Mouse (Mus musculus) brown adipose tissue, adult 24 weeks (tissue): Measurements from ENCODE around the gene Med11. TPM values are rescaled to one million over a fixed set of nuclear protein-coding genes. Genes with fewer than 3 reads are reported as not detected.
"Not testable (repeated sequence)": the region's sequence is repeated elsewhere in the genome, so short reads cannot be mapped to it uniquely, and the experiment has no call there.

Source experiments
- H3K27ac ChIP-seq: fragments of 200-500 bp; replicated peaks from 2 replicates; pipeline ENCODE4 v1.5.1; 2012; ENCODE audit warnings: low read depth, mild to moderate bottlenecking, low read length
- H3K4me1 ChIP-seq: fragments of 200-500 bp; 2 replicates; pipeline ENCODE4 v1.6.1; 2012; ENCODE audit warnings: low read length, mixed read lengths; ENCODE audit not compliant: control insufficient read depth, insufficient read depth, insufficient read length
- H3K4me3 ChIP-seq: fragments of 200-500 bp; 2 replicates; pipeline ENCODE4 v1.5.1; 2012; ENCODE audit warnings: low read depth, mild to moderate bottlenecking, low read length, moderate library complexity; ENCODE audit not compliant: insufficient read depth
- polyA plus RNA-seq: library from polyadenylated mRNA; stranded (reverse); fragments of >200 nt; gene quantifications from 2 replicates; pipeline ENCODE4 v1.2.4, GENCODE M21; 2012; ENCODE audit not compliant: missing spikeins, insufficient read depth, insufficient read length

The Med11 gene
- polyA plus RNA-seq, 1 experiment, result 16.7 TPM

GRCm38 (mm10) chr11:70465211-70465610, 13.5 kb downstream of the Med11 start:
- Histone ChIP-seq H3K4me3 (no peak overlapping the region; the same call in 1 of the 2 replicates), H3K4me1 (no peaks in the 10 kb centered on the region), H3K27ac (no peak overlapping the region)

- 0 out of 2 replicates have a peak overlapping the region, but pooled peaks have one; percentile 15 for H3K4me3 ChIP-seq
- H3K4me1 ChIP-seq, result no peaks in the 10 kb centered on the region
- H3K27ac ChIP-seq, result no peak overlapping the region
Observed at GRCm38 (mm10) chr11:70465824-70466223, 14.1 kb downstream of the Med11 start.

GRCm38 (mm10) chr11:70467902-70468619, 16.3 kb downstream of the Med11 start:
- Histone ChIP-seq H3K4me3 (no peak overlapping the region), H3K27ac (peak overlapping the region; percentile 50), H3K4me1 (no peaks in the 10 kb centered on the region)

DNA sequence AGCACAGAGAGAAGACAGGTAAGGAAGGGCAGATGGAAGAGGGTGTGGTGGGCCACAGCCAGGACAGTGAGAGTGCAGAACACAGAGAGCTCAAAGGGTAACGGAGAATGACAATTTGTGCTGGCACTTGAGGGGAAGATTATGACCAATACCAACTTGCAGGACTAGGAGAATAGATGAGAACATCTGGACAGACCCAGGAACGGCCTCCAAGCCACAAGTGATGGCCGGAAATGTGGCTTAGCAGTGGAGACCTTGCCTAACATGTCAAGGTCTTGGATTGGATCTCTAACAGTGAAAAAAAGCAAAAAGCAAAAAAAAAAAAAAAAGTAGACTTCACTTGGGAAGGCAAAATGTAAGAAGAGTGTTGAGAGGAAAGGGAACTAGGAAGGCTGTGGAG, 18.0 kb downstream of the Med11 start:
- Histone ChIP-seq H3K27ac (no peak overlapping the region), H3K4me1 (no peaks in the 10 kb centered on the region), H3K4me3 (no peak overlapping the region)

GRCm38 (mm10) chr11:70472716-70473115, 21.0 kb downstream of the Med11 start:
- H3K4me1 ChIP-seq, result no peaks in the 10 kb centered on the region
- no peak overlapping the region for H3K27ac ChIP-seq
- H3K4me3 ChIP-seq, result no peak overlapping the region

GRCm38 (mm10) chr11:70473291-70473690, 21.6 kb downstream of the Med11 start:
- not testable (repeated sequence) for H3K4me3 ChIP-seq, H3K4me1 ChIP-seq, H3K27ac ChIP-seq

- peak overlapping the region; percentile 8; the same call in 1 of the 2 replicates for H3K27ac ChIP-seq
- no peaks in the 10 kb centered on the region for H3K4me1 ChIP-seq
- no peak overlapping the region for H3K4me3 ChIP-seq
Observed at GRCm38 (mm10) chr11:70474872-70475534, 23.3 kb downstream of the Med11 start.

DNA sequence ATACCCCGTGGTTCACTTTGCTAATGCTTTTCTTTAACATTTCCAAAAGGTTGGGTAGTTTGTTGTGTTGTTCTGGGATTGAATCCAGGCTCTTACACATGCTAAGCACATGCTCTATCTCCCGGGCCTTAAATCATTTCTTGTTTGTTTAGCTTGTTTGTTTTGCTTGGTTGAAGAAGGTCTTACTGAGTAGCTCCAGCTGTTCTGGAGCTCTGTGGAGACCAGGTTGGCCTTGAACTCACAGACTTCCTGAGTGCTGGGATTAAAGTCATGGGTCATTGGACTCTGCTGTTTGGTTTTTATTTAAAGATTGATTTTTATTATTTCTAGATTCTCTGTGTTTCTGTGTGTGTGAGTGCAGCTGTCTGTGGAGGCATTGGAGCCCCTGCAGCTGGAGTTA, 33.8 kb downstream of the Med11 start:
- Histone ChIP-seq H3K4me3 (no peak overlapping the region), H3K4me1 (peaks cover 6% of the 10 kb centered on the region; the same call in 1 of the 2 replicates), H3K27ac (no peak overlapping the region)

GRCm38 (mm10) chr11:70487816-70488215, 36.1 kb downstream of the Med11 start:
- no peak overlapping the region for H3K27ac ChIP-seq
- no peak overlapping the region for H3K4me3 ChIP-seq
- H3K4me1 ChIP-seq, result peaks cover 4% of the 10 kb centered on the region; the same call in 1 of the 2 replicates

DNA sequence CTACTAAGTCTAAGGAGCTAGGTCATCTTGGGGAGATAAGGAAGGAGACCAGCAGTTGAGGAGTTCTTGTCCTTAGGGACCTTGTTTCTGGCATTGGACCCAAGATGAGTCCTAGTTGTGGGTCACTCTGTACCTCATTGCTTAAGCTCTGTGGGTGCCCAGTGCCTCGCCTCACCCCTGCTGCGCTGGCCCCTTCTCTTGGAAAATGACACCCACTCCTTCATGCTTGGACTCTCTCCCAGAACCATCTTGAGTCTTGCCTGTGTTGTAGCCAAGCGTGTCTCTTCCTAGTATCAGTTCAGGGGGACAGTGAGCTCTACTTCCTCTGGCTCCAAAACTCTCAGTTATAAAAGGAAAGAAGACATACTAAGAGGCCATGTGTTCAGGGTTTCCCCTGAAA, 37.4 kb downstream of the Med11 start:
- Histone ChIP-seq H3K27ac (peak overlapping the region; percentile 69), H3K4me1 (peaks cover 3% of the 10 kb centered on the region; the same call in 1 of the 2 replicates), H3K4me3 (no peak overlapping the region)

- Histone ChIP-seq H3K4me1 (peaks cover 3% of the 10 kb centered on the region; the same call in 1 of the 2 replicates), H3K27ac (peak overlapping the region; percentile 69), H3K4me3 (no peak overlapping the region)
Observed at GRCm38 (mm10) chr11:70489684-70490083, 38.0 kb downstream of the Med11 start.

DNA sequence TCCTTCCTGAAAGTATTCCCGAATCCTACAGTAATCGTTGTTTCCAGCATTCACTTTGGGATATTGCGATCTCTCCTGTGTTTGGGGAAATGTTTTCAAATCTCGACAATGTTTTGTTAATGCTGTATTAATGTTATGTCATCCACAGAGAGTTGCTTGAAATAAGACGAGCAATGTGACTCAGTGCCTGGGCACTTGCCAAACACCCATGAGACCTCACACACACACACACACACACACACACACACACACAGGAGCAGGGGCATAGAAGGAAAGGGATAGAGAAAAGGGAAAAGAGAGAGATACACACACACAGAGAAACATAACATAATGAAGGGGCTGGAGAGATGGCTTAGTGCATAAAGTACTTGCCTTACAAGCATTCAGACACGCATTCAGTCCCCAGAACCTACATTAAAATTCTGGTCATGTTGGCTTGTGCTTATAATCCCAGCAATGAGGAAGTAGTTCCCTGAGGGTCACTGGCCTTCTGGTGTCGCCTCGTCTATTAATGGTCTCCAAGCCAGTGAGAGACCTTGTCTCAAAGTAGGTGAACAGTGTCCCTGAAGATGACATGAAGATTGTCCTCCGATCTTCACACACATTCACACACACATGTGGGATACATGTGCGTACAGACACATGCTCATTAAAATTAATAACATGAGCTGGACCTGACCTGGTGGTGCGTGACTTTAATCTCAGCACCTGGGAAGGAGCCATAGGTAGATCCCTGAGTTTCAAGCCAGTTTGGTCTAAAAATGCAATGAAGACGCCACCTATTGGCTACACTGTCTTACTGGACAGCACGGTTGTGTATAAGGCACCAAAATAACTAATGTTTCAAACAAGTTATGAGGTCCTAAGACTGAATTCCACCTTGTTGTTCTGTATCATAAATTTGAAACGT, 48.1 kb downstream of the Med11 start:
- H3K27ac ChIP-seq, result no peak overlapping the region; the same call in 1 of the 2 replicates
- no peaks in the 10 kb centered on the region; the same call in 1 of the 2 replicates for H3K4me1 ChIP-seq
- H3K4me3 ChIP-seq, result no peak overlapping the region

- no peak overlapping the region for H3K27ac ChIP-seq
- H3K4me3 ChIP-seq, result no peak overlapping the region
- H3K4me1 ChIP-seq, result no peaks in the 10 kb centered on the region; the same call in 1 of the 2 replicates
Observed at GRCm38 (mm10) chr11:70500476-70500812, 48.7 kb downstream of the Med11 start.

DNA sequence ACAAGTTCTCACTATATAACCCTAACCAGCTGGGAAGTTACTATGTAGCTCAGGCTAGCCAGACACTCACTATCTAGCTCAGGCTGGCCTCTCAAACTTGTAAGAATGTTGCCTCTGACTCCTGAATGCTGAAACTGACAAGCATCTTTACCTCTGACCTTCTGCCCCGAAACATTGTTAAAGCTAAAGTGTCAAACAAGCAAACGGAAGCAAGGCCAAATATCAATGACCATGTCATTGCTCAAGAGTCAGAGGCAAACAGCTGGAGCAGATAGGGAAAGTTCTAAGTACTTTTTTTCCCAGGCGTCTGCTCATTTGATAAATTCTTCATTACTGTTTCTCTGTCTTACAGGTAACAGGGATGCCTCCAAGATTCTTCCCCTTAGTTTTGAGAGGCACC, 50.3 kb downstream of the Med11 start:
- Histone ChIP-seq H3K27ac (no peak overlapping the region), H3K4me3 (no peak overlapping the region), H3K4me1 (no peaks in the 10 kb centered on the region; the same call in 1 of the 2 replicates)
